Mouse (Mus musculus) cerebellum, postnatal 25 days (tissue): Measurements from ENCODE around the gene Ubap2.

ENCODE experiments used
- DNase-seq, 2 experiments: peaks; one replicate each; pipeline ENCODE4 v3.0.0; 2021; ENCODE audit warnings: mixed read lengths in 2 of 2

Gene Ubap2

GRCm38 (mm10) chr4:41274980-41275850, at the start of gene Ubap2:
Ubap2 (minus strand) TSS chr4:41275144.
- peak; percentile 97 to 98 for DNase-seq

- no peak for DNase-seq
Measured at GRCm38 (mm10) chr4:41320971-41321370, 46.0 kb upstream of the Ubap2 start.

- no peak for DNase-seq
Measured at GRCm38 (mm10) chr4:41318267-41318666, 43.3 kb upstream of the Ubap2 start.

GRCm38 (mm10) chr4:41315173-41315572, 40.2 kb upstream of the Ubap2 start:
- no peak for DNase-seq

- DNase-seq, result peak; percentile 94 to 97
Measured at GRCm38 (mm10) chr4:41314141-41315129, 39.5 kb upstream of the Ubap2 start, which contains the start of gene Dcaf12. Dcaf12 (minus strand) TSS chr4:41314889.

- DNase-seq, result no peak
Measured at GRCm38 (mm10) chr4:41313722-41314121, 38.8 kb upstream of the Ubap2 start.

- DNase-seq, result no peak
Measured at GRCm38 (mm10) chr4:41310567-41311563, 35.9 kb upstream of the Ubap2 start.

- DNase-seq, result no peak
Measured at GRCm38 (mm10) chr4:41307406-41307805, 32.5 kb upstream of the Ubap2 start.

- peak in 1 of 2 experiments; percentile 35 for DNase-seq
Measured at GRCm38 (mm10) chr4:41304302-41304701, 29.4 kb upstream of the Ubap2 start.

- peak in 1 of 2 experiments; percentile 54 for DNase-seq
Measured at GRCm38 (mm10) chr4:41303671-41304070, 28.7 kb upstream of the Ubap2 start.

GRCm38 (mm10) chr4:41298976-41299375, 24.0 kb upstream of the Ubap2 start:
- no peak for DNase-seq

- no peak for DNase-seq
Measured at GRCm38 (mm10) chr4:41295960-41296359, 21.0 kb upstream of the Ubap2 start.

GRCm38 (mm10) chr4:41295507-41295906, 20.6 kb upstream of the Ubap2 start:
- DNase-seq, result no peak

- DNase-seq, result no peak
Measured at GRCm38 (mm10) chr4:41293907-41294306, 19.0 kb upstream of the Ubap2 start.

GRCm38 (mm10) chr4:41289802-41290201, 14.9 kb upstream of the Ubap2 start:
- DNase-seq, result no peak

- DNase-seq, result peak in 1 of 2 experiments; percentile 29
Measured at GRCm38 (mm10) chr4:41286420-41286819, 11.5 kb upstream of the Ubap2 start.

GRCm38 (mm10) chr4:41284087-41284486, 9.1 kb upstream of the Ubap2 start:
- DNase-seq, result no peak

- DNase-seq, result no peak
Measured at GRCm38 (mm10) chr4:41275927-41276326, 983 bp upstream of the Ubap2 start.

- no peak for DNase-seq
Measured at GRCm38 (mm10) chr4:41274377-41274979, 466 bp downstream of the Ubap2 start.

- DNase-seq, result no peak
Measured at GRCm38 (mm10) chr4:41268133-41268532, 6.8 kb downstream of the Ubap2 start.

- DNase-seq, result no peak
Measured at GRCm38 (mm10) chr4:41266350-41266749, 8.6 kb downstream of the Ubap2 start.
